Mouse (Mus musculus) E14TG2a.4 (cell line): ENCODE measurements at regions not wholly inside any gene's neighbourhood (a gene's known extent, or its start where the extent isn't known, plus 50 kb on each side); places are given as distances from the start of the nearest gene placed in this dataset.

Source experiments
- H3K27me3 ChIP-seq: 2 replicates; pipeline ENCODE4 v1.6.1; 2014; ENCODE audit warnings: low read length, control low read depth; ENCODE audit not compliant: insufficient read depth
- H3K36me3 ChIP-seq: 2 replicates; pipeline ENCODE4 v1.6.1; 2014; ENCODE audit warnings: low read length, control low read depth; ENCODE audit not compliant: insufficient read depth
- H3K4me1 ChIP-seq: replicated peaks from 2 replicates; pipeline ENCODE4 v1.6.1; 2014; ENCODE audit warnings: low read depth, low read length, control low read depth
- H3K4me3 ChIP-seq: replicated peaks from 2 replicates; pipeline ENCODE4 v1.5.1; 2014; ENCODE audit warnings: mild to moderate bottlenecking, low read length
- H3K9me3 ChIP-seq: 2 replicates; pipeline ENCODE4 v1.6.1; 2014; ENCODE audit warnings: low read length, control low read depth
- CTCF ChIP-seq: conservative IDR thresholded peaks from 2 replicates; pipeline ENCODE4 v1.5.1; 2014; ENCODE audit warnings: low read length
- NANOG ChIP-seq: IDR thresholded peaks from 2 replicates; pipeline ENCODE4 v1.6.1; 2014; ENCODE audit warnings: borderline replicate concordance, low read length, mixed read lengths
- POU5F1 ChIP-seq: IDR thresholded peaks from 2 replicates; pipeline ENCODE4 v1.6.1; 2014; ENCODE audit warnings: low read length, borderline replicate concordance

DNA sequence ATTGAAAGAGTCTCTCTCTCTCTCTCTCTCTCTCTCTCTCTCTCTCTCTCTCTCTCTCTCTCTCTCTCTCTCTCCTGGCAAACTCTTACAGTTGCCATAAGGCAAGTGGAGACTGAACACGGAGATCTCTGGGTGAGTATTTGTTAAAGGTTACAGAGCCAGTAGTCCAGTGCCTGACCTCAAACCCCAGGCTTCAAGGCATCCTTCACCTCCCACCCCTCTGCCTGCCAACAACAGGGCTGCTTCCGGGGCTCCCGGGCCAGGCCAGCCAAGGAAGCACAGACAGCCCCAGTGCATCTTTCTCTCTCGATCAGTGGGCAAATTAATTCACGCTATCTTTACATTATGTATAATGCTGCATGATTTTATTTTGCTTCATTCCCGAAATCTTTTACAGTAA, 474.2 kb downstream of the Insc start:
- TF ChIP-seq CTCF (no peak), POU5F1 (no peak), NANOG (no peak)
- Histone ChIP-seq H3K27me3 (peaks cover 6% of the 10 kb centered on the region; the same call in 1 of the 2 replicates), H3K9me3 (no peaks in the 10 kb centered on the region), H3K4me3 (no peak overlapping the region), H3K4me1 (peaks cover 5% of the 10 kb centered on the region), H3K36me3 (no peaks in the 10 kb centered on the region)

DNA sequence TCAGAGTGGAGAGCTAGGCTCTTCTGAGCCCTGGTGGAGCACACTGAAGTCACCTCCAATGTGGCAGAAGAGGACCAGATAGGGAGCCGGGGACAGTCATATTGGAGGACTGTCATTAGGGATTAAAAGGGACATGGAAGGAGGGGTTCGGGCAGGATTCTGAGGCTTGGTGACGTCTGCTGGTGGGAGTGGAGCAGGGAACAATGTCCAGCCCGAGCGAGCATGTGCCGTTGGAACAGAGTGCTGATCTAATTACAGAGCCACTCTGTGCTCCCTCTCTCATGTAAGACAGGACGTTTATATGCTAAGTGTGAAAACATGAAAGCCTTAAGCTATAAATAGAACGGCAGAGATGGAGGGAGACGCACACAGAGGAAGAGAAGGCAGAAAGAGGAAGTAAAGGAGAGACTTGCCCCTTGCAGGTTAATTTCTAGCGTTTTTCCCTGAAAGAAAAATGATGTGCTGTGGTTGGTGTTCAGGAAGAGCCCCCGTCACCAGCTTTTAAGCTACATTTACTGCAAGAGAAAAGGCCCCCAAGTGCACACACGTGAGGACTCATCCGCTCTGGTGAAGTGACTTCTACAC, 475.2 kb downstream of the Insc start:
- no peaks in the 10 kb centered on the region for H3K9me3 ChIP-seq
- H3K36me3 ChIP-seq: no peaks in the 10 kb centered on the region
- TF ChIP-seq NANOG (no peak), POU5F1 (no peak), CTCF (no peak)
- H3K27me3 ChIP-seq: peaks cover 6% of the 10 kb centered on the region; the same call in 1 of the 2 replicates
- H3K4me1 ChIP-seq: peaks cover 5% of the 10 kb centered on the region
- H3K4me3 ChIP-seq: no peak overlapping the region

DNA sequence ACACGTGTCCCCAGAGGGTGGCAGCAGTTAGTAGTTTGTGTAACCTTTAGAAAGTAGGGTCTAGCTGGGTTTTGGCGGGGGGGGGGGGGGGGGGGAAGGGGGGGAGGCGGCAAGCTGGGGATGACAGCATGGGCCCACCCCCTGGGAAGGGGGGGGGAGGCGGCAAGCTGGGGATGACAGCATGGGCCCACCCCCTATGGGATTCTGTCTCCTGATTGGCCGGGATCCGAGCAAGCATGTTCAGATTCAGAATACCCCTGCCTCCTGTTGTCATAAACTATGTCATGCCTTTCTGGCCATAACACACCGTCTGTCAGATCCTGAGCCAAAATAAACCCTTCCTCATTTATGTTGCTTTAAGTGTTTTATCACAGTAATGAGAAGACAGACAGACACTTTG, 479.1 kb downstream of the Insc start:
- H3K4me3 ChIP-seq: no peak overlapping the region
- H3K36me3 ChIP-seq: no peaks in the 10 kb centered on the region
- H3K27me3 ChIP-seq: peaks cover 6% of the 10 kb centered on the region; the same call in 1 of the 2 replicates
- no peaks in the 10 kb centered on the region for H3K4me1 ChIP-seq
- H3K9me3 ChIP-seq: no peaks in the 10 kb centered on the region
- TF ChIP-seq CTCF: no peak
- no peak for TF ChIP-seq POU5F1
- TF ChIP-seq NANOG: no peak

DNA sequence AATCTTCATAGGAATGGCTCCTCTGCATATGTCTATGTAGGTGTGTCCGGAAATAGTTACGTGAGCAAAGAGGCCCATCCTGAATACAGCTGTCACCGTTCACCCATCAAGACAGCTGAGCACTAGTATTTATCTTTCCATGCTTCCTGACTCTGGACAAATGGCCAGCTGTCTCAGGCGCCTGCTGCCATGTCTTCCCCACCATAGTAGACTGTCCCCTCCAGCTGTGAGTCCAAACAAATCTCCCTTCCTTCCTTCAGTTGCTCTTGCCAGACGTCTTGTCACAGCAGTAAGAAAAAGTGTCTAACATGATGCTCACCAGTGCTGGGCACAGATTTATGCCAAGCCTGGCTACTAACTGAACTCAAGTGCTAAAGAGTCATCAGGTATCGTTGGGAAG, 487.0 kb downstream of the Insc start:
- H3K36me3 ChIP-seq: no peaks in the 10 kb centered on the region
- no peaks in the 10 kb centered on the region for H3K4me1 ChIP-seq
- H3K27me3 ChIP-seq: no peaks in the 10 kb centered on the region
- H3K4me3 ChIP-seq: no peak overlapping the region
- H3K9me3 ChIP-seq: no peaks in the 10 kb centered on the region
- TF ChIP-seq CTCF (no peak), POU5F1 (no peak), NANOG (no peak)

DNA sequence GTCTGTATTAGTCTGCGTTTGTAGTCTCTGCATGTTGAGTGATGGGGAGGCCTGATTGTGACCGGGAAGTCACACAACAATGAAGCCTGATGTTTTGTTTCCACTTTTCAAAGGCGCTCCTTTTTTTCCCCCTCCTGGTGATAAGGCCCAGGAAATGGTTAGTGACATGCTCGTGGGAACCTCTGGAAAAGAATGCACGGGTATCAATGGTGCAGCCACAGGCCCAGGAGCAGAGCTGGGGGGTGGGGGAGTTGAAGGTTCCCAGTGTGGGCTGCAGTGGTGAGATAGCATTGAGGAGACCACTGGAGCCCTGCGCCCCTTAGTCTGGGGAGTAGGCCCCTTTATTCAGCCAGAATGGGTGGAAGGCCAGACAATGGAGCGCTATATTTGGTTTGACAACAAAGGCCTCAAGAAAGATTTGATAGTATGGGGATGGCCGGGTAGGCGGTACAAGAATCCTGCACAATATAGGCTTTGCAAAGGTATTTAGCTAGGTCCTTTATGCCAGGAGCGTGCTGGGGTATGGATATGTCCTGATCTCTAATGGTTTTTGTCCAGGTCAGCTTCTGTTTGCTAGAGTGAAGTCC, 490.4 kb downstream of the Insc start:
- H3K4me3 ChIP-seq: no peak overlapping the region
- no peaks in the 10 kb centered on the region for H3K27me3 ChIP-seq
- H3K36me3 ChIP-seq: no peaks in the 10 kb centered on the region
- no peaks in the 10 kb centered on the region for H3K4me1 ChIP-seq
- TF ChIP-seq POU5F1 (no peak), CTCF (no peak), NANOG (no peak)
- no peaks in the 10 kb centered on the region for H3K9me3 ChIP-seq

DNA sequence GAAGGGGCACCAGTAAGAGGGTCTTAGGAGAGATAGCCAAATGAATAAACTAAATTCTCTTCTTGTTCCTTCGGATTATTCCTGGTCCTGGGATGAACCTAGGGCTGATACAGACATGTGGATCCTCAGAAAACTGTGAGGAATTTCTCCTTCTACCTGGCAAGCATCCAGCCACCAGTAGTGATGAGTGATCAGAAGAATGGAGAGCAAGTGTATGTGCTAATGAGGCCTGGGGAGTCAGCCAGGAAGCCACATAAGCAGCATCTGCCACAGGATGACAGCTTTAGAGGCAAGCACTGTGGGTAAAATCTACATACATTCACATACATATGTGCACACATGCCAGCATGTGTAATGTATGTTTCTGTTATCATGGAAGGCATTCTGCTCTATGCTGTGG, 493.6 kb downstream of the Insc start:
- no peaks in the 10 kb centered on the region for H3K27me3 ChIP-seq
- no peaks in the 10 kb centered on the region for H3K36me3 ChIP-seq
- no peak for TF ChIP-seq CTCF
- no peak for TF ChIP-seq POU5F1
- TF ChIP-seq NANOG: no peak
- no peaks in the 10 kb centered on the region for H3K4me1 ChIP-seq
- H3K4me3 ChIP-seq: no peak overlapping the region
- no peaks in the 10 kb centered on the region for H3K9me3 ChIP-seq

DNA sequence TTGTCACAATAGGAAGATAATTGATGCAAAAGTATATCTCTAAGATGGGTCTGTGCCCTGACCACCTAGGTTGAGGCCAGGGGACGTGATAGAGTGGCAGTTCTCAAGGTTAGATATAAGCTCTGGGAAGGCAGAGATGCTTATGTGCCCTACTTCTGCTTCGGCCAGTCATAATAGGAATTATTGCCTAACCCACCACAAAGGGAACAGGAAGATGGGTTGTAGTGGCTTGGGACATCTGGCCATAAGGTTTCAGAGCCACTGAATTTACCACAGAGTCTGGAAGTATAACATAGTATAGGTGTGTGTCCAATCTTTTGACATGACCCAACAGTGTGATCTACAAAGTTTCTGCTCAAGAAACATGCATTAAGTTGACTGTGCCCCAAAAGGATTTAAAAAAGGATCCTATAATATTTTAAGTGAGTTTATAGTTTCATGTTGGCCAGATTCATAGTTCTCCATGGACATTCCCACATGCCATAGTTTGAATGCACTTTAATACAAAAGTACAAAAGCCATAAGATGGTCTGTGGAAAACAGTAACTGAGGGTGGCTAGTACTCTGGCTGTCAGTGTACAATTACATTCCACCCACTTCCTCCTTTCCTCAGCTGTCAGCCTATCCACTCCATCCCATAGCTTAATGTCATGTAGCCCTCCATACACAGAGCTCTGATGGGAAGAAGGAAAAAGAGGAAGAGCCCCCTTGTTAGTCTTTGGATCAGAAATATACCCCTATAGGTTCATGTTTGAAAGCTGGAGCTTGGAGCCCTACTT, 508.3 kb downstream of the Insc start:
- no peaks in the 10 kb centered on the region for H3K4me1 ChIP-seq
- no peaks in the 10 kb centered on the region for H3K36me3 ChIP-seq
- H3K9me3 ChIP-seq: no peaks in the 10 kb centered on the region
- H3K4me3 ChIP-seq: no peak overlapping the region
- H3K27me3 ChIP-seq: no peaks in the 10 kb centered on the region
- no peak for TF ChIP-seq NANOG
- TF ChIP-seq CTCF: no peak
- TF ChIP-seq POU5F1: no peak

DNA sequence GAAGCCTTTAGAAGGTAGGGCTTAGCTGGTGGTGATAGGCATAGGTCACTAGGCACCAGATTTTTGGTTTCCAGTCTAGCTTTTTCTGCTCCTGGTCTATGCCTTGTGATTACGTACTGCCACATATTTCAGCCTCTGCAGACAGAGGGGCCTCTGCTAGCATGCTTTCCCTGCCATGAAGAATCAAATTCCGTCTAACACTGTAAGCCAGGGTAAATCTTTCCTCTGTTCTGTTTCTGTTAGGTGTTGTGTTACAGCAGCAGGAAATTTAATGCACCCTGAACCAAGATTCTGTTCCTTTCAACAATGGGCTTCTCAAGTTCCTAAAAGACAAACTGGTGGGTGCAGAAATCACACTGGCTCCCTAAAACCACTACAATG, 508.9 kb downstream of the Insc start:
- no peak overlapping the region for H3K4me3 ChIP-seq
- H3K9me3 ChIP-seq: no peaks in the 10 kb centered on the region
- H3K4me1 ChIP-seq: no peaks in the 10 kb centered on the region
- no peaks in the 10 kb centered on the region for H3K36me3 ChIP-seq
- no peaks in the 10 kb centered on the region for H3K27me3 ChIP-seq
- no peak for TF ChIP-seq NANOG
- no peak for TF ChIP-seq POU5F1
- TF ChIP-seq CTCF: no peak
